Comparison of ENCODE assay signal across 12 mouse cellular contexts in genomic region chrX:102082340-102082739, GRCm38 (mm10). TPM values are rescaled to one million over a fixed set of nuclear protein-coding genes. Genes with fewer than 3 reads are reported as not detected.
DNase-seq lines count a peak whose midpoint lies in the region; ATAC-seq lines count a peak whose summit lies in the region.
"Had no signal": no experiment of that assay in that cellular context is flagged by ENCODE, and none has a peak within 500 bp of the region (broad histone marks: within the 10 kb centered on the region; RNA-seq: fewer than 3 reads in every experiment).

No protein-coding gene starts in this region.

- peak overlapping the region; percentile 36 for H3K4me2 ChIP-seq in forebrain, embryonic 13.5 days
- H3K4me2 ChIP-seq in limb, embryonic 11.5 days (ENCODE audit: low read depth, severe bottlenecking) = no peak overlapping the region; the same call in 1 of the 2 replicates
- peak overlapping the region; percentile 20; the same call in 1 of the 2 replicates for H3K4me2 ChIP-seq in neural tube, embryonic 13.5 days
- H3K4me2 ChIP-seq: heart, embryonic 12.5 days; intestine, embryonic 15.5 days had no signal

- H3K4me1 ChIP-seq in forebrain, embryonic 13.5 days = peaks cover 27% of the 10 kb centered on the region
- H3K4me1 ChIP-seq in limb, embryonic 11.5 days (ENCODE audit: control insufficient read depth, insufficient read depth, low read length) = peaks cover 5% of the 10 kb centered on the region
- peaks cover 26% of the 10 kb centered on the region for H3K4me1 ChIP-seq in neural tube, embryonic 13.5 days (replicated peaks)
- H3K4me1 ChIP-seq in heart, embryonic 10.5 days = no peaks in the 10 kb centered on the region
- H3K4me1 ChIP-seq: heart, embryonic 12.5 days; intestine, embryonic 15.5 days had no signal

- ATAC-seq in forebrain, embryonic 13.5 days = peak; percentile 58
- ATAC-seq in limb, embryonic 11.5 days (ENCODE audit: insufficient number of reproducible peaks, low FRiP score, low TSS enrichment, low read depth) = no peak
- ATAC-seq in neural tube, embryonic 13.5 days (ENCODE audit: low read depth) = peak; percentile 54
- ATAC-seq: intestine, embryonic 15.5 days had no signal

- H3K27ac ChIP-seq in forebrain, embryonic 13.5 days = peak overlapping the region; percentile 96
- H3K27ac ChIP-seq in limb, embryonic 11.5 days (replicated peaks; ENCODE audit: low read depth, low read length) = peak overlapping the region; percentile 71
- peak overlapping the region; percentile 91 for H3K27ac ChIP-seq in neural tube, embryonic 13.5 days (replicated peaks)
- H3K27ac ChIP-seq in heart, embryonic 10.5 days = no peak overlapping the region
- H3K27ac ChIP-seq: intestine, embryonic 15.5 days had no signal

- DNase-seq in cerebellum, postnatal 10 days = peak; percentile 60 to 67
- no peak for DNase-seq in cerebellum, adult 9-11 months
- DNase-seq in limb, embryonic 11.5 days (ENCODE audit: low spot score) = no peak
- no peak for DNase-seq in thymus, postnatal 10 days (ENCODE audit: low spot score in 2 of 2)
- no peak for DNase-seq in right cerebral cortex, postnatal 36 days (ENCODE audit: low spot score in 2 of 2)
- DNase-seq in heart, embryonic 10.5 days (ENCODE audit: low spot score) = no peak
- DNase-seq: layer of hippocampus, adult 9-11 months; thymus, postnatal 25 days had no signal

- no peak overlapping the region for H3K4me3 ChIP-seq in forebrain, embryonic 13.5 days
- H3K4me3 ChIP-seq in limb, embryonic 11.5 days (ENCODE audit: low read depth, low read length) = no peak overlapping the region
- no peak overlapping the region for H3K4me3 ChIP-seq in neural tube, embryonic 13.5 days
- no peak overlapping the region for H3K4me3 ChIP-seq in heart, embryonic 10.5 days
- H3K4me3 ChIP-seq: heart, embryonic 12.5 days; intestine, embryonic 15.5 days had no signal

- H3K27me3 ChIP-seq in forebrain, embryonic 13.5 days = no peaks in the 10 kb centered on the region; the same call in 1 of the 2 replicates
- H3K27me3 ChIP-seq in limb, embryonic 11.5 days (ENCODE audit: control insufficient read depth, insufficient read depth, low read length) = 0 out of 2 replicates have a peak, but pooled peaks cover 3% of the 10 kb centered on the region
- H3K27me3 ChIP-seq in neural tube, embryonic 13.5 days = peaks cover 22% of the 10 kb centered on the region
- peaks cover 21% of the 10 kb centered on the region; the same call in 1 of the 2 replicates for H3K27me3 ChIP-seq in heart, embryonic 10.5 days (ENCODE audit: insufficient read depth, poor library complexity, severe bottlenecking)
- H3K27me3 ChIP-seq: intestine, embryonic 15.5 days had no signal

- 26% methylated on average over 5 of the region's 5 CpGs for WGBS in forebrain, embryonic 13.5 days
- 56% methylated on average over 5 of the region's 5 CpGs for WGBS in limb, embryonic 11.5 days
- WGBS in neural tube, embryonic 13.5 days = 28% methylated on average over 5 of the region's 5 CpGs
- 60% methylated on average over 5 of the region's 5 CpGs for WGBS in heart, embryonic 10.5 days

- H3K9ac ChIP-seq in forebrain, embryonic 13.5 days = no peak overlapping the region
- H3K9ac ChIP-seq in limb, embryonic 11.5 days (ENCODE audit: low read length) = no peak overlapping the region
- H3K9ac ChIP-seq in neural tube, embryonic 13.5 days = 0 out of 2 replicates have a peak overlapping the region, but pooled peaks have one; percentile 12
- H3K9ac ChIP-seq: heart, embryonic 12.5 days; intestine, embryonic 15.5 days had no signal

- no peaks in the 10 kb centered on the region for H3K9me3 ChIP-seq in forebrain, embryonic 13.5 days (replicated peaks)
- H3K9me3 ChIP-seq in limb, embryonic 11.5 days (ENCODE audit: control insufficient read depth, low read length) = no peaks in the 10 kb centered on the region
- H3K9me3 ChIP-seq in neural tube, embryonic 13.5 days = no peaks in the 10 kb centered on the region
- H3K9me3 ChIP-seq in heart, embryonic 10.5 days = no peaks in the 10 kb centered on the region
- H3K9me3 ChIP-seq: heart, embryonic 12.5 days; intestine, embryonic 15.5 days had no signal

- no peaks in the 10 kb centered on the region for H3K36me3 ChIP-seq in forebrain, embryonic 13.5 days (ENCODE audit: poor library complexity, severe bottlenecking)
- H3K36me3 ChIP-seq in limb, embryonic 11.5 days (ENCODE audit: control insufficient read depth, insufficient read depth, low read length) = no peaks in the 10 kb centered on the region
- H3K36me3 ChIP-seq in neural tube, embryonic 13.5 days = no peaks in the 10 kb centered on the region
- H3K36me3 ChIP-seq in heart, embryonic 10.5 days = peaks cover 38% of the 10 kb centered on the region
- H3K36me3 ChIP-seq: intestine, embryonic 15.5 days had no signal

RNA-seq across cellular contexts. Expression of gene Rtl5, which starts 11.2 kb away (rescaled TPM):
- 9.4 and 10.3 TPM in 2 replicates for polyA plus RNA-seq in forebrain, embryonic 13.5 days (2015; fragmentation: Nextera tagmentation; extraction: Ambion mirVana)
- polyA plus RNA-seq in limb, embryonic 11.5 days (2014; fragmentation: Nextera tagmentation; extraction: Ambion mirVana) = 1.6 and 4.0 TPM in 2 replicates
- polyA plus RNA-seq in neural tube, embryonic 13.5 days (2015; fragmentation: Nextera tagmentation; extraction: Ambion mirVana) = 4.3 and 5.0 TPM in 2 replicates
- polyA plus RNA-seq in heart, embryonic 10.5 days (2016; fragmentation: Nextera tagmentation; extraction: Ambion mirVana) = 0.92 and 1.1 TPM in 2 replicates

RNA-seq across cellular contexts. Expression of gene Pin4, which starts 36.9 kb away (rescaled TPM):
- 70.5 and 86.0 TPM in 2 replicates for polyA plus RNA-seq in forebrain, embryonic 13.5 days (2015; fragmentation: Nextera tagmentation; extraction: Ambion mirVana)
- polyA plus RNA-seq in limb, embryonic 11.5 days (2014; fragmentation: Nextera tagmentation; extraction: Ambion mirVana) = 71.6 and 82.4 TPM in 2 replicates
- polyA plus RNA-seq in neural tube, embryonic 13.5 days (2015; fragmentation: Nextera tagmentation; extraction: Ambion mirVana) = 77.1 and 97.1 TPM in 2 replicates
- polyA plus RNA-seq in heart, embryonic 10.5 days (2016; fragmentation: Nextera tagmentation; extraction: Ambion mirVana) = 44.6 and 65.4 TPM in 2 replicates

Comparison
In these comparisons a context has a peak if more than half of its experiments do, and no peak if none do; other contexts are left out.
1. DNase-seq: peak in cerebellum, postnatal 10 days (2 of 2); none in cerebellum, adult 9-11 months (single experiment), limb, embryonic 11.5 days (single experiment), thymus, postnatal 10 days (0 of 2), right cerebral cortex, postnatal 36 days (0 of 2) and heart, embryonic 10.5 days (single experiment).